Mouse (Mus musculus): ENCODE measurements around the gene Aox3. TPM values are rescaled to one million over a fixed set of nuclear protein-coding genes. Genes with fewer than 3 reads are reported as not detected.

Aox3 gene
- total and polyA plus RNA-seq, 3 experiments: 0.42 to 9.4 (median 4.2) TPM

- DNase-seq: peak; percentile 80
Observed at GRCm38 (mm10) chr1:58210203-58210602, 97.3 kb downstream of the Aox3 start, which contains the start of gene Aox4. Gene Aox4 (plus strand): TSS chr1:58210397.

DNA sequence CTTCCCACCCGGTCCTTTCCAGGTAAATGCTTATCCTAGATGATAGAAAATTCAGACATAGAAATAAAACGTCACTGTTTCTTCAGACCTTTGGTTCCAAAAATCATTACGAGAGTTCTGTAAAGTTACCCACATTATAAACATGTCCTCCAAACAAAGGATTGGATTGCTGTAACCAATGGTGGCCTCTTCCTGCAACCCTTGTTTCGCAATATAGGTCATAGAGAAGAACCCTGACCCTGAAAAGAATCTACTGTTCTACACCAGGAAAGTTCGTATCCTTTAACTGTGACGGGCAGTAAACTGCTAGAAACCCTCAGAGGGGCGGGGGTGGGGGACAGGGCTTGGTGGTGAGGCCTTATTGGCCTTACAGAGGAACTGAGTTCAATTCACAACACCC, 99.9 kb downstream of the Aox3 start:
- DNase-seq: no peak

GRCm38 (mm10) chr1:58213838-58214237, 100.9 kb downstream of the Aox3 start:
- no peak for DNase-seq

- DNase-seq: no peak
Observed at GRCm38 (mm10) chr1:58215353-58215752, 102.4 kb downstream of the Aox3 start.

- no peak for DNase-seq
Observed at GRCm38 (mm10) chr1:58215956-58216532, 103.1 kb downstream of the Aox3 start.

DNA sequence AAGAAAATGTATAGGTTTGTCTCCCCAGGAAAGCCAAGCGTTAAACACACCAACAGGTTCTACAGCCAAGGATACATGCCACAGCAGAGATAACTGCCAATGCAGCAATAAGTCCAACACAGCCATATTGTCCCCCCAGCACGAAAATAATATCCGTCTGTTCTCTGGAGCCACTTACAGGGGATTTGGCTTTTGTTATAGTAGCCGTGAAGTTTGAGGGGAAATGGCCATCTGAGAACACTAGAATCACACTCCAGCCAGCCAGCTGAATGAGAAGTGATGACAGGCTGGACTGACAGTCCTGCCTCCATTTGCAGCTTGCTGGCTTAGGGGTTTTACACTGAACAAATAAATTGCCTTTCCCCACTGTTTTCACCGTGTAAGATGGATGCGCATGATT, 108.1 kb downstream of the Aox3 start:
- DNase-seq: no peak

- no peak for DNase-seq
Observed at GRCm38 (mm10) chr1:58221879-58222278, 108.9 kb downstream of the Aox3 start.

- DNase-seq: no peak
Observed at GRCm38 (mm10) chr1:58228086-58228485, 115.2 kb downstream of the Aox3 start.

GRCm38 (mm10) chr1:58228916-58229315, 116.0 kb downstream of the Aox3 start:
- no peak for DNase-seq

- no peak for DNase-seq
Observed at GRCm38 (mm10) chr1:58229774-58230173, 116.8 kb downstream of the Aox3 start.

- DNase-seq: peak; percentile 8
Observed at GRCm38 (mm10) chr1:58230542-58230941, 117.6 kb downstream of the Aox3 start.

DNA sequence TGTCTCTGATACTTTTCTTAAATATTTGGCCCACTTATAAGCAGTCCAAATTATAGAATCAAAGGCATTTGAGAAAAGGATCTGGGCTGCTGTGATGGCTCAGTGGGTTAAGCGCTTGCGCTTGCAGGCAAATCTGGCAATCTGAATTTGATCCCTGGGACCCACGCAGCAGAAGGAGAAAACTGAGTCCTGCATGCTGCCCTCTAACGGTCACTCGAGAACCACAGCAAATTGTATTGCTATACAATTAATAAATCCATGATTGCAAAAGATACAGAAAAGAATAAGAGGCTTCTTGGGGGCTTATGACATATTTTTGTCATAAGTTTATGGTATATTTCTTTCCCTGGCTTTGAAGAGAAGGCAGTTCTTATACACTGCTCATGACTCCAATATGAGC, 122.5 kb downstream of the Aox3 start:
- DNase-seq: no peak

DNA sequence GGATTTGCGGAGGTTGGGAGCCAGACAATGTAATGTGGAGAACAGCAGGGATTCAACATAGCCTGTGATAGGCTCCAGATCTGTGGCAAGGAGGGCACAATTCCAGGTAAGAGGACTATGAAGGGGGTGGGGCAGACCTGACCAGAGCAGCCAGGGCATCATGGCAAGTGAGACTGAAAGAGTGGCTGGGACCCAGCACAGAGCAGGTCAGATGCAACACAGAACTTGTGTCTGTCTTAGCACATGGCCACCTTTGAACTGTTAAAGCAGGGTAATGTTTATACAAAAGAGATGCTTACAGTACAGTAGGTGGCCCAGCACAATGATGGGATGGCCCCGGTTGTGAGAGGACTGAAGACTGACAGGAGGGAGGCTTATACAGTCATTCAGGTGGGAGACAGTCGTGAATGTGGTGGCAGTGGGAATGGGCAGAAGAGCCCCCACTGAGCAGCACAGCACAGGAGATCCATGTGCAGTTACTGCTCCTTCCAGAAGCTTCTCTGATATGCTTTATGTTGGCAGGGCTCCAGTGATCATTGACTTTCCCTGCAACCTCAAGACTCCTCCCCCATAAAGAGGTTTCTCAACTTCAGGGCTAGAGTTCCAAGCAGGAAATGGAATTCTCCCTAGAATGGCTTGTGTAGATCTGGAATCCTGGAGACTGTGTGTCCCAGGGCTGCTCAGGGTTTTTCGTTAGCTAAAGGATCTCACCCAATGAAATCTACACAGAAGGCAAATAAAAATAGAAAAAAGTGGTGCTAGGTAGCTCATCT, 124.8 kb downstream of the Aox3 start:
- no peak for DNase-seq

- DNase-seq: no peak
Observed at GRCm38 (mm10) chr1:58238440-58238839, 125.5 kb downstream of the Aox3 start.

DNA sequence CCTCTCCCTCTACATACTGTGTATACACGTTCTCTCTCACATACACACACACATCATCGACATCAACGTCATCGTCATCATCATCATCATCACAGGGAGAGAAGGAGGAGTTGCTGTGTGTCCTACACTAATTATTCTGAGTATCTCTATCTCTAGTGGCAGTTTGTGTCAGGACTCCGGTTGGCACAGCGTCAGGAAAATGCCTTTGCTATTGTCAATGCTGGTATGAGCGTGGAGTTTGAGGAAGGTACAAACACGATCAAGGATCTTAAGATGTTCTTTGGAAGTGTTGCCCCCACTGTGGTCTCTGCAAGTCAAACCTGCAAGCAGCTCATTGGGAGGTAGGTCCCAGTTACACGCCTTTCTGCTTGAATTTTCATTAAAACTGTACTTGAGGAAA, 126.0 kb downstream of the Aox3 start:
- no peak for DNase-seq

- DNase-seq: no peak
Observed at GRCm38 (mm10) chr1:58240347-58240746, 127.4 kb downstream of the Aox3 start.

- DNase-seq: no peak
Observed at GRCm38 (mm10) chr1:58244487-58244886, 131.6 kb downstream of the Aox3 start.

DNA sequence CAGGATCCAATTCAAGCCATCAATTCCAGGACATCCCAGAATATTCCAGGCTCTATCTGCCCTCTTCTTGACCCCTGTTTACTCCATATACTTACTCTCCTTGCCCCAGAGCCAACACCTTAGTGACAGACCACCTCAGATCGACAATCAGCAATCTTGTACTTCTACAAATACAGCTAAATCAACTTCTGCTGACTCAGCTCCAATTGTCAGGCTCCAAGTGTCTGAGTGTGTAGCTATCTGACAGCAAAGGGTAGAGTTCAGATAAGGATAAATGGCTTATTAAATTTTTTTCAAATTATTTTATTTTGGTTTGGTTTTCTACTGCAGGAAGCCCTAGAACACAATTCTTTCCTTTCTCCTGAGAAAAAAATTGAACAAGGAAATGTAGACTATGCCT, 135.6 kb downstream of the Aox3 start:
- no peak for DNase-seq

Other genes with a start within 250 kb of the Aox3 start
- under 1 TPM; 0.66 TPM for gene Sgo2a, start 117.2 kb upstream of the Aox3 start, total RNA-seq (2021)
- gene Sgo2a, start 117.2 kb upstream of the Aox3 start, polyA plus RNA-seq (2012; rRNA removed): 0.11 and 0.13 TPM in 2 replicates
- 10 to 100 TPM in 1 of 2 experiments, 1 to 10 TPM in 1; 8.4 to 10.9 TPM for gene Kctd18, start 94.2 kb upstream of the Aox3 start, total RNA-seq (2021)
- gene Kctd18, start 94.2 kb upstream of the Aox3 start, polyA plus RNA-seq (2012; rRNA removed): 4.2 TPM in 2 replicates
- gene Aox1, start 83.2 kb upstream of the Aox3 start, total RNA-seq (2021): 10 to 100 TPM; 35.1 to 58.0 TPM
- 9.1 and 10.7 TPM in 2 replicates for gene Aox1, start 83.2 kb upstream of the Aox3 start, polyA plus RNA-seq (2012; rRNA removed)
- gene Aox4, start 97.3 kb downstream of the Aox3 start, total RNA-seq (2021): under 1 TPM in 1 of 2 experiments, not detected in 1; 0.10 TPM
- not detected in 2 replicates for gene Aox4, start 97.3 kb downstream of the Aox3 start, polyA plus RNA-seq (2012; rRNA removed)
- under 1 TPM; 0.24 to 0.55 TPM for gene Aox2, start 165.2 kb downstream of the Aox3 start, total RNA-seq (2021)
- 0.02 TPM in 1 of 2 replicates, not detected in the other for gene Aox2, start 165.2 kb downstream of the Aox3 start, polyA plus RNA-seq (2012; rRNA removed)